Mouse (Mus musculus) ES-Bruce4 (cell line): Measurements from ENCODE around the gene Vps26c. TPM values are rescaled to one million over a fixed set of nuclear protein-coding genes. Genes with fewer than 3 reads are reported as not detected.

Experiments
- H3K27ac ChIP-seq: 2 replicates; pipeline ENCODE4 v1.5.1; 2012; ENCODE audit warnings: low read length, inconsistent platforms; ENCODE audit not compliant: insufficient read depth
- H3K27me3 ChIP-seq: 2 replicates; pipeline ENCODE4 v1.6.1; 2012; ENCODE audit warnings: mild to moderate bottlenecking, low read length, inconsistent platforms; ENCODE audit not compliant: control insufficient read depth, poor library complexity, insufficient read depth, severe bottlenecking
- H3K36me3 ChIP-seq: 2 replicates; pipeline ENCODE4 v1.6.1; 2012; ENCODE audit warnings: inconsistent platforms, mild to moderate bottlenecking, low read length, moderate library complexity; ENCODE audit not compliant: control insufficient read depth, poor library complexity, insufficient read depth, severe bottlenecking
- H3K4me1 ChIP-seq: one replicate; pipeline ENCODE4 v1.8.1; 2011; ENCODE audit warnings: low read length; ENCODE audit not compliant: control insufficient read depth, insufficient read depth
- H3K4me3 ChIP-seq: 2 replicates; pipeline ENCODE4 v1.5.1; 2011; ENCODE audit warnings: low read depth, mild to moderate bottlenecking, low read length
- H3K9ac ChIP-seq: 2 replicates; pipeline ENCODE4 v1.6.1; 2012; ENCODE audit warnings: low read depth, mild to moderate bottlenecking, inconsistent platforms; ENCODE audit not compliant: poor library complexity, severe bottlenecking
- H3K9me3 ChIP-seq: replicated peaks from 2 replicates; pipeline ENCODE4 v1.6.1; 2012; ENCODE audit warnings: mild to moderate bottlenecking, low read length, inconsistent platforms; ENCODE audit not compliant: control insufficient read depth, poor library complexity, insufficient read depth, severe bottlenecking
- CTCF ChIP-seq: IDR thresholded peaks from one replicate; pipeline ENCODE4 v1.8.1; 2011; ENCODE audit warnings: low read depth, low read length
- EP300 ChIP-seq: IDR thresholded peaks from 2 replicates; pipeline ENCODE4 v1.6.1; 2011; ENCODE audit warnings: low read depth, low read length; ENCODE audit not compliant: insufficient read depth
- POLR2A ChIP-seq: IDR thresholded peaks from one replicate; pipeline ENCODE4 v1.8.1; 2011; ENCODE audit warnings: low read length; ENCODE audit not compliant: insufficient read depth
- polyA plus RNA-seq: library from polyadenylated mRNA; stranded (reverse); fragments of >200 nt; gene quantifications from 2 replicates; pipeline ENCODE4 v1.2.4, GENCODE M21; 2011; ENCODE audit warnings: low read depth; ENCODE audit not compliant: missing spikeins, insufficient read depth, insufficient read length

Vps26c gene
- polyA plus RNA-seq, 1 experiment, result 38.9 TPM

DNA sequence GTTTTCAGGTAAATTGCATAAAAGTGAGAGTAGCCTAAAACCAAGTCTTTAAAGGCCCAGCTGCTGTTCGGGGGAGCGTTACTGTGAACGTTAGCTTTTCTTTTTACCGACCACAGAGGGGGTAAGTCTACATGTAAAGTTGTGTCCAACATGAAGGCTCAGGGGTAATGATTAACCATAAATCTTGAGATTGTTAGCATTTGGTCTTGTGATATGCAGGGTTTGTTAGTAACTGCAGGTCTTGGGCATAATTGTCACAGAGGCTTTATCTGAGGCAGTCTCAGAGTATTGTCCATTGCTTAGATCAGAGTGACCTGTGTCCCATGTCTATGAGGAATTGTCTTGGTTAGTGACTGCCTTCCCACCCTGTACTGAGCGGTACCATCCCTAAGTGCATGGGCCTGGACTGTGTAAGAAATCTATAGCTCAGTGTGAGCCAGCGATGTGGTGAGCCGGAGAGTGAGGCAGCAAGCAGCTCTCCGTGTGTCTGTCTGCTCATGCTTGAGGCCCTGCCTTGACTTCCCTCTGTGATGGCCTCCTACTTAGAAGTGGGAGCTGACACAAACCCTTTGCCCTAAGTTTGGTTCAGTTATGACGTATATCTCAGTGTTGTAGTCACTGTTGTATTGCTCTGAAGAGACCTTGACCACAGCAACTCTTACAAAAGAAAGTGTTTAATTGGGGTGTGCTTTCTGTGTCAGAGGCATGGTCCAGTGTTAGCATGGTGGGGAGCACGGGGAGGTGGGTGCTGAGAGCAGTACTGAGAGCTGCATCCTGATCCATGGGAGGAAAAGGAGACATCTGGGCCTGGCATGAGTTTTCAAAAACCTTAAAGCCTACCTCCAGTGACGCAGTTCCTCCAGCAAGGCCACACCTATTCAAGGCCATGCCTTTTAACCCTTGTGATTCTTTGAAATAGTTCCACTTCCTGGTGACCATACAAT, 74.8 kb downstream of the Vps26c start:
- H3K4me1 ChIP-seq, result no peaks in the 10 kb centered on the region
- TF ChIP-seq CTCF (no peak), POLR2A (no peak), EP300 (no peak)
- H3K4me3 ChIP-seq, result no peak overlapping the region
- no peak overlapping the region for H3K27ac ChIP-seq
- no peak overlapping the region for H3K9ac ChIP-seq
- H3K27me3 ChIP-seq, result no peaks in the 10 kb centered on the region
- H3K9me3 ChIP-seq, result no peaks in the 10 kb centered on the region
- H3K36me3 ChIP-seq, result peaks cover 25% of the 10 kb centered on the region

DNA sequence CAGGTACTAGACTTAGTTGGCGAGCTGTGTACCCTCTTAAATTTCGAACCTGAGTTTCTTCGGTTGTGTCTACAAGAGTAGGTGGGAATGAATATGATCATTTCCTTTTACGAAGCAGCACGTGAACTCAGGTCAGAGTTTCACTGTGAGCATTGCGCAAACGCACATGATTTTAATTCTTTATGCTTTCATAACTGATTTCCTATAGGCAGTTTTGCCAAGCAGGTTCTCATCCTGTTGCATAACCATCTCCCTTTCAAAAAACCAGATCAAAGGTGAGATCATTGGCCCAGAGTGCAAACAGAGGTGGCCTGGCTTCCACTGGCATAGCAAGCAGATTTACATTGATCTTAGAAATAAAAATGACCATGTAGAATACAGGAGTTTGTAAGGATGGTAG, 77.0 kb downstream of the Vps26c start:
- Histone ChIP-seq H3K36me3 (peaks cover 21% of the 10 kb centered on the region), H3K9ac (no peak overlapping the region), H3K4me3 (no peak overlapping the region), H3K27ac (no peak overlapping the region), H3K4me1 (no peaks in the 10 kb centered on the region), H3K27me3 (no peaks in the 10 kb centered on the region), H3K9me3 (no peaks in the 10 kb centered on the region)
- TF ChIP-seq POLR2A (no peak), EP300 (no peak), CTCF (no peak)

DNA sequence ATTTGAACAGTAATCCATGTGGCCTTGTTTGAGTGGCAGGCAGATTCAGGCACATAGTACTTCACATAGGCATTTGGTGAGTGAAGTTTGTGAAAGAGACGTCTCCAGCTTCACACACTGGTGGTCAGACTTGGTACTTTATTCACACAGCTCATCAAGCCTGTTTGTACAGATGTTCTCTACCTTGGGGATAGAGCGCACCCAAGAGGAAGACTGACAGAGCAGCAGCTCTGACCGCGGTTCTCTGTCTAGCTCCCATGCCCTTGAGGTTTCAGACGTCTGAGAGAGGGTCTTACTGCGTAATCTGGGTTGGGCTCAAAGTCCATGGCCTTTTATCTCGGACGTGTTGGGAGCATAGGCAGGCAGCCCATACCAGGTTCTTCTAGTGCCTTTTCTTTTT, 77.5 kb downstream of the Vps26c start:
- Histone ChIP-seq H3K4me3 (no peak overlapping the region), H3K9ac (no peak overlapping the region), H3K4me1 (no peaks in the 10 kb centered on the region), H3K27me3 (no peaks in the 10 kb centered on the region), H3K27ac (no peak overlapping the region), H3K9me3 (no peaks in the 10 kb centered on the region), H3K36me3 (peaks cover 21% of the 10 kb centered on the region)
- TF ChIP-seq CTCF, result peak; percentile 49
- no peak for TF ChIP-seq EP300

Other genes with a start within 250 kb of the Vps26c start
- 12.6 and 14.1 TPM in 2 replicates for gene Hlcs, start 213.3 kb downstream of the Vps26c start, polyA plus RNA-seq
- 0.87 and 0.91 TPM in 2 replicates for gene Ripply3, start 198.4 kb downstream of the Vps26c start, polyA plus RNA-seq
- 149 and 152 TPM in 2 replicates for gene Ttc3, start 156.2 kb downstream of the Vps26c start, polyA plus RNA-seq
- 54.7 and 65.3 TPM in 2 replicates for gene Pigp, start 155.0 kb downstream of the Vps26c start, polyA plus RNA-seq
- gene Dyrk1a, start 43.2 kb upstream of the Vps26c start, polyA plus RNA-seq, result 52.1 and 56.3 TPM in 2 replicates